Mouse (Mus musculus) heart, adult 2 months (tissue): ENCODE results near the gene Tut1. TPM values are rescaled to one million over a fixed set of nuclear protein-coding genes. Genes with fewer than 3 reads are reported as not detected.

ENCODE experiments used
- DNase-seq, 2 experiments: peaks; one replicate each; pipeline ENCODE4 v3.0.0; 2021
- H3K27ac ChIP-seq: fragments of 200-600 bp; 2 replicates; pipeline ENCODE4 v1.8.1; 2022
- H3K27me3 ChIP-seq: fragments of 200-500 bp; 2 replicates; pipeline ENCODE4 v1.6.1; 2012; ENCODE audit warnings: mild to moderate bottlenecking, low read length, inconsistent platforms, mixed read lengths; ENCODE audit not compliant: control insufficient read depth, insufficient read depth
- H3K36me3 ChIP-seq: fragments of 200-500 bp; 2 replicates; pipeline ENCODE4 v1.6.1; 2012; ENCODE audit warnings: low read length, inconsistent platforms; ENCODE audit not compliant: control insufficient read depth, insufficient read depth
- H3K4me1 ChIP-seq: fragments of 200-500 bp; 2 replicates; pipeline ENCODE4 v1.6.1; 2011; ENCODE audit warnings: low read length; ENCODE audit not compliant: control insufficient read depth, insufficient read depth
- H3K4me3 ChIP-seq: fragments of 200-600 bp; 2 replicates; pipeline ENCODE4 v1.8.1; 2022
- H3K79me2 ChIP-seq: fragments of 200-500 bp; replicated peaks from 2 replicates; pipeline ENCODE4 v1.6.1; 2012; ENCODE audit warnings: mild to moderate bottlenecking, inconsistent platforms, low read length, moderate library complexity, mixed read lengths; ENCODE audit not compliant: control insufficient read depth, insufficient read depth
- H3K9ac ChIP-seq: fragments of 200-500 bp; 2 replicates; pipeline ENCODE4 v1.6.1; 2012; ENCODE audit warnings: low read depth, mild to moderate bottlenecking, control low read depth, inconsistent platforms, low read length, mixed read lengths
- CTCF ChIP-seq: fragments of 200-600 bp; IDR thresholded peaks from 2 replicates; pipeline ENCODE4 v1.8.1; 2022; ENCODE audit warnings: antibody characterized with exemption, mild to moderate bottlenecking, moderate library complexity
- EP300 ChIP-seq: fragments of 200-500 bp; IDR thresholded peaks from 2 replicates; pipeline ENCODE4 v1.6.1; 2011; ENCODE audit warnings: low read depth, low read length, control low read depth; ENCODE audit not compliant: insufficient read depth
- POLR2A ChIP-seq: fragments of 200-500 bp; IDR thresholded peaks from 2 replicates; pipeline ENCODE4 v1.6.1; 2011; ENCODE audit warnings: mild to moderate bottlenecking, low read depth, low read length, control low read depth; ENCODE audit not compliant: insufficient read depth
- WGBS: fragments of 180-500 bp; shearing (Covaris S2); methylation state at CpG from one replicate; pipeline ENCODE4 v1.1.7; 2018; 5-methylcytosine and 5-hydroxymethylcytosine counted together
- intact Hi-C: fragments of 180-260 bp; cut with DNase I; formaldehyde crosslinking; loops from one replicate; pipeline ENCODE4 v1.15.1; 2025
- polyA plus RNA-seq: library from polyadenylated mRNA; depleted of rRNA; stranded (reverse); fragments of >200 nt; gene quantifications from 2 replicates; pipeline ENCODE4 v1.2.3, GENCODE M21; 2012
- total RNA-seq, 2 experiments: library from RNA; stranded (reverse); gene quantifications; 2 replicates each; pipeline ENCODE4 v1.2.3; 2021

Tut1 gene
- total and polyA plus RNA-seq, 3 experiments, result 7.2 to 9.4 (median 8.5) TPM

- intact Hi-C loops, result no loop called here
- Histone ChIP-seq H3K27ac (no peak overlapping the region), H3K27me3 (no peaks in the 10 kb centered on the region), H3K79me2 (0 out of 2 replicates have a peak, but pooled peaks cover 2% of the 10 kb centered on the region), H3K4me1 (peaks cover 6% of the 10 kb centered on the region), H3K4me3 (no peak overlapping the region), H3K36me3 (peaks cover 11% of the 10 kb centered on the region), H3K9ac (no peak overlapping the region)
- WGBS, result 19% methylated on average over 5 of the region's 5 CpGs
- no peak for TF ChIP-seq POLR2A
- TF ChIP-seq CTCF, result no peak
- TF ChIP-seq EP300, result no peak
- no peak for DNase-seq
Observed at GRCm38 (mm10) chr19:8944062-8944461, 9.6 kb upstream of the Tut1 start.

- Histone ChIP-seq H3K4me3 (peak overlapping the region; percentile 4; the same call in 1 of the 2 replicates), H3K9ac (no peak overlapping the region), H3K79me2 (0 out of 2 replicates have a peak, but pooled peaks cover 2% of the 10 kb centered on the region), H3K27ac (no peak overlapping the region), H3K27me3 (no peaks in the 10 kb centered on the region), H3K36me3 (peaks cover 11% of the 10 kb centered on the region), H3K4me1 (peaks cover 6% of the 10 kb centered on the region)
- TF ChIP-seq EP300 (no peak), POLR2A (no peak), CTCF (no peak)
- intact Hi-C loops, result no loop called here
- peak; percentile 63 to 71 for DNase-seq
- 17% methylated on average over 5 of the region's 5 CpGs for WGBS
Observed at GRCm38 (mm10) chr19:8944750-8945149, 8.9 kb upstream of the Tut1 start.

DNA sequence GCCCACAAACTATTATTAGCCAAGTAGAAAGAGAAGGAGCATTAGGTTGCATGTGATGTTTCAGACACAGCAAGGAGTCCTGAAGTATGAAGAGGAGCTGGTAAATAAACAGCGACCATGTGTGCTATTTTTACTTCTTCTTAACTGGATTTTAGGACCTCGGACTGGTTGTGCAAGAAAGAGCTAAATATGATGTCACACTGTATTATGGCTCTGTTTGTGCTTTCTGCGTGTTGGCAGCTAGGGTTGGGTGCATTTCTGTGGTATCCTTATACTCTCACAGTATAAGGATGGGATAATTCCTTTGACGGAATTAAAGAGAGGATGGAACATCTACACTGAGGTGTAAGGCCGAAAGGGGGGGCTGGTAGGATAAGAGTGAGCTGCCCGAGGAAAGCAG lies 8.4 kb upstream of the Tut1 start:
- TF ChIP-seq CTCF (no peak), POLR2A (no peak), EP300 (no peak)
- no peak for DNase-seq
- Histone ChIP-seq H3K4me1 (peaks cover 6% of the 10 kb centered on the region), H3K36me3 (peaks cover 11% of the 10 kb centered on the region), H3K27ac (no peak overlapping the region), H3K27me3 (no peaks in the 10 kb centered on the region), H3K79me2 (0 out of 2 replicates have a peak, but pooled peaks cover 2% of the 10 kb centered on the region), H3K9ac (no peak overlapping the region), H3K4me3 (peak overlapping the region; percentile 4; the same call in 1 of the 2 replicates)
- intact Hi-C loops, result no loop called here
- 52% methylated on average over 6 of the region's 6 CpGs for WGBS

- peaks cover 11% of the 10 kb centered on the region for H3K36me3 ChIP-seq
- H3K4me3 ChIP-seq, result no peak overlapping the region
- DNase-seq, result no peak
- no peaks in the 10 kb centered on the region for H3K27me3 ChIP-seq
- 0 out of 2 replicates have a peak, but pooled peaks cover 2% of the 10 kb centered on the region for H3K79me2 ChIP-seq
- WGBS, result 71% methylated on average over 7 of the region's 7 CpGs
- intact Hi-C loops, result no loop called here
- no peak overlapping the region for H3K9ac ChIP-seq
- TF ChIP-seq POLR2A, result no peak
- no peak for TF ChIP-seq CTCF
- TF ChIP-seq EP300, result no peak
- H3K27ac ChIP-seq, result no peak overlapping the region
- peaks cover 5% of the 10 kb centered on the region for H3K4me1 ChIP-seq
Observed at GRCm38 (mm10) chr19:8946929-8947328, 6.7 kb upstream of the Tut1 start.

DNA sequence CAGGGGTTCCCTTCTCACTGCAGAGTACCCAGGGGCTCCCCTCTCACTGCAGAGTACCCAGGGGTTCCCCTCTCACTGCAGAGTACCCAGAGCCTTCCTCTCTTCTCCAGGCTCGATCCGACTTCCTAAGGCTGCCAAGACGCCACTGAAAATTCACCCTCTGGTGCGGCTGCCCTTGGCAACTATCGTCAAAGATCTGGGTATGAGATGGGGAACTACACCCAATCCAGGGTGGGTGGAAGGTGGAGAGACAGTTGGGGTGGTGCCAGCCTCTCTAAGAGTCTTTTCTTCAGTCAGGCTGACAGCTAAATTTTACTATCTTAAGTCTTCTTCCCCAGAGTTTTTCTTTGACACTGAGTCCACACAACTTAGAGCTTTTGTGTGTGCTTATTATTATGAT lies 3.5 kb upstream of the Tut1 start:
- Histone ChIP-seq H3K27ac (no peak overlapping the region), H3K4me1 (peaks cover 4% of the 10 kb centered on the region), H3K27me3 (no peaks in the 10 kb centered on the region), H3K36me3 (no peaks in the 10 kb centered on the region; the same call in none of the 2 replicates), H3K9ac (no peak overlapping the region), H3K4me3 (no peak overlapping the region), H3K79me2 (peaks cover 2% of the 10 kb centered on the region; the same call in 1 of the 2 replicates)
- TF ChIP-seq POLR2A, result no peak
- no peak for TF ChIP-seq CTCF
- no peak for TF ChIP-seq EP300
- WGBS, result 91% methylated on average over 5 of the region's 5 CpGs
- intact Hi-C loops, result loop anchor here (5.0 kb wide), 1 partner anchor 53 kb away; the partner anchor contains the start of gene Ganab
- DNase-seq, result no peak

DNA sequence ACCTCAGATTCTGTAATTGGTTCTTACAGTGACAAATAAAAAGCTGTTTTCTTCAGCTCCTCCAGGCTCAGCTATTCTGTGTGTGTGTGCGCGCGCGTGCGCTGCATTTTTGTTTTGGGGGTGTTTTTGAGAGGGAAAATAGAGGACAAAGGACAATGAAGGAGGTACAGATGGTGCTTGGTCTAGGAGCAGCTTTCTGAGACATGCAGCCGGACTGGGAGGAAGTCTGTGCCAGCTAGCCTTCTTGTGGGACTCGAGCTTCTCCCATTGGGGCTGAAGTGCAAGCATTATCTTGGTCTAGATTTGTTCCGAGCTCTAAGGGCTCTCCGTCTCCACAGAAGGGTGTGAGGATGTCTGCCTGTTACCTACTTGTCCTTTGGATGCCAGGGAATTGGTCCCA lies 1.4 kb upstream of the Tut1 start:
- no peak for DNase-seq
- no peak overlapping the region for H3K9ac ChIP-seq
- H3K79me2 ChIP-seq, result peaks cover 3% of the 10 kb centered on the region; the same call in 1 of the 2 replicates
- WGBS, result 80% methylated on average over 9 of the region's 9 CpGs
- intact Hi-C loops, result loop anchor here (5.0 kb wide), 1 partner anchor 55 kb away; the partner anchor contains the start of gene Ganab
- H3K27ac ChIP-seq, result no peak overlapping the region
- no peaks in the 10 kb centered on the region; the same call in 1 of the 2 replicates for H3K36me3 ChIP-seq
- H3K27me3 ChIP-seq, result no peaks in the 10 kb centered on the region
- H3K4me3 ChIP-seq, result no peak overlapping the region
- no peak for TF ChIP-seq CTCF
- TF ChIP-seq POLR2A, result no peak
- TF ChIP-seq EP300, result no peak
- peaks cover 4% of the 10 kb centered on the region for H3K4me1 ChIP-seq
